Mouse (Mus musculus): ENCODE data around the gene Mif4gd.
A peak's percentile ranks its signal among the peaks of the same experiment; 100 is the strongest.
"Not testable (repeated sequence)": the region's sequence is repeated elsewhere in the genome, so short reads cannot be mapped to it uniquely, and the experiment has no call there.

The Mif4gd gene

GRCm38 (mm10) chr11:115612410-115613137 lies at the start of gene Mif4gd:
Gene Mif4gd (minus strand): TSS chr11:115612969.
- DNase-seq (ENCODE audit: low spot score) = peak; percentile 97

GRCm38 (mm10) chr11:115660376-115660775 lies 47.6 kb upstream of the Mif4gd start:
- DNase-seq (ENCODE audit: low spot score) = no peak

- no peak for DNase-seq (ENCODE audit: low spot score)
Observed at GRCm38 (mm10) chr11:115658521-115658920, 45.8 kb upstream of the Mif4gd start.

GRCm38 (mm10) chr11:115654128-115654527 lies 41.4 kb upstream of the Mif4gd start:
- DNase-seq (ENCODE audit: low spot score) = no peak

GRCm38 (mm10) chr11:115653194-115653593 lies 40.4 kb upstream of the Mif4gd start:
- DNase-seq (ENCODE audit: low spot score) = no peak

- no peak for DNase-seq (ENCODE audit: low spot score)
Observed at GRCm38 (mm10) chr11:115651680-115652079, 38.9 kb upstream of the Mif4gd start.

- no peak for DNase-seq (ENCODE audit: low spot score)
Observed at GRCm38 (mm10) chr11:115649706-115650105, 36.9 kb upstream of the Mif4gd start.

- peak; percentile 73 for DNase-seq (ENCODE audit: low spot score)
Observed at GRCm38 (mm10) chr11:115647459-115647858, 34.7 kb upstream of the Mif4gd start.

- no peak for DNase-seq (ENCODE audit: low spot score)
Observed at GRCm38 (mm10) chr11:115646439-115646838, 33.7 kb upstream of the Mif4gd start.

GRCm38 (mm10) chr11:115645498-115645897 lies 32.7 kb upstream of the Mif4gd start:
- DNase-seq (ENCODE audit: low spot score) = not testable (repeated sequence)

- DNase-seq (ENCODE audit: low spot score) = no peak
Observed at GRCm38 (mm10) chr11:115644308-115644707, 31.5 kb upstream of the Mif4gd start.

- no peak for DNase-seq (ENCODE audit: low spot score)
Observed at GRCm38 (mm10) chr11:115643265-115643664, 30.5 kb upstream of the Mif4gd start.

- no peak for DNase-seq (ENCODE audit: low spot score)
Observed at GRCm38 (mm10) chr11:115642705-115643104, 29.9 kb upstream of the Mif4gd start.

GRCm38 (mm10) chr11:115641664-115642036 lies 28.9 kb upstream of the Mif4gd start:
- no peak for DNase-seq (ENCODE audit: low spot score)

- DNase-seq (ENCODE audit: low spot score) = no peak
Observed at GRCm38 (mm10) chr11:115640978-115641663, 28.4 kb upstream of the Mif4gd start.

GRCm38 (mm10) chr11:115640311-115640828 lies 27.6 kb upstream of the Mif4gd start:
- no peak for DNase-seq (ENCODE audit: low spot score)

GRCm38 (mm10) chr11:115639540-115639939 lies 26.8 kb upstream of the Mif4gd start:
- no peak for DNase-seq (ENCODE audit: low spot score)

- DNase-seq (ENCODE audit: low spot score) = no peak
Observed at GRCm38 (mm10) chr11:115638498-115639409, 26.0 kb upstream of the Mif4gd start.

- no peak for DNase-seq (ENCODE audit: low spot score)
Observed at GRCm38 (mm10) chr11:115636960-115637359, 24.2 kb upstream of the Mif4gd start.

- DNase-seq (ENCODE audit: low spot score) = no peak
Observed at GRCm38 (mm10) chr11:115635484-115635883, 22.7 kb upstream of the Mif4gd start.

GRCm38 (mm10) chr11:115635041-115635440 lies 22.3 kb upstream of the Mif4gd start:
- no peak for DNase-seq (ENCODE audit: low spot score)

GRCm38 (mm10) chr11:115634109-115634508 lies 21.3 kb upstream of the Mif4gd start:
- no peak for DNase-seq (ENCODE audit: low spot score)
